Mouse (Mus musculus): ENCODE measurements at regions not wholly inside any gene's neighbourhood (a gene's known extent, or its start where the extent isn't known, plus 50 kb on each side); places are given as distances from the start of the nearest gene placed in this dataset.

DNA sequence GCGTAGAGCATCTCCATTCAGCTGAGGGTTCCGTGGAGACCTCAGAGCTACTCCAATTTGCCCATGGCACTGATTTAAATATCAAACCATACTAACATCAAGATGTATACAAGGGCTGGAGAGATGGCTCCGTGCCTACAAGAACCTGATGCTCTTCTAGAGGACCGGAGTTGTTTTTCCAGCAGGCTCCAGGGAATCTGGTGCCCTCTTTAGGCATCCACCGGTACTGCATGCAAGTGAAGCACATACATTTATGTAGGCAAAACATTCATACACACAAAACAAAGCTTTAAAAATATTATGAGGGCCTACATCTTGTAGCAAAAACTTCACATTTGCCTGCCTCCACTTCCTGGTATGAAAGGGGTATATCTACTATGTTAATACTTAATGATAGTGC is 217.0 kb downstream of the Lmo4 start:
- H3K27ac ChIP-seq (replicated peaks in 1 of 2; ENCODE audit: control insufficient read depth in 1 of 2, insufficient read depth in 1 of 2, low read depth in 2 of 2, low read length in 2 of 2), result no peak overlapping the region
- H3K9me3 ChIP-seq (ENCODE audit: control insufficient read depth, low read length), result peaks cover 3% of the 10 kb centered on the region; the same call in 1 of the 2 replicates
- H3K36me3 ChIP-seq (ENCODE audit: control insufficient read depth, insufficient read depth, low read length), result no peaks in the 10 kb centered on the region
- H3K4me2 ChIP-seq (ENCODE audit: low read length), result no peak overlapping the region
- ATAC-seq (ENCODE audit: insufficient number of reproducible peaks, insufficient read depth, low FRiP score, low read depth), result no peak
- H3K4me3 ChIP-seq (ENCODE audit: control insufficient read depth in 1 of 2, insufficient read depth in 1 of 2, low read depth in 1 of 2, low read length in 2 of 2), result no peak overlapping the region
- no peak overlapping the region for H3K9ac ChIP-seq (ENCODE audit: low read length)
- no peaks in the 10 kb centered on the region for H3K4me1 ChIP-seq (ENCODE audit: control insufficient read depth in 2 of 2, insufficient read depth in 2 of 2, low read length in 2 of 2)
- no peaks in the 10 kb centered on the region for H3K27me3 ChIP-seq (ENCODE audit: control insufficient read depth, insufficient read depth, low read length)
- 92% methylated on average over 5 of the region's 5 CpGs for WGBS

DNA sequence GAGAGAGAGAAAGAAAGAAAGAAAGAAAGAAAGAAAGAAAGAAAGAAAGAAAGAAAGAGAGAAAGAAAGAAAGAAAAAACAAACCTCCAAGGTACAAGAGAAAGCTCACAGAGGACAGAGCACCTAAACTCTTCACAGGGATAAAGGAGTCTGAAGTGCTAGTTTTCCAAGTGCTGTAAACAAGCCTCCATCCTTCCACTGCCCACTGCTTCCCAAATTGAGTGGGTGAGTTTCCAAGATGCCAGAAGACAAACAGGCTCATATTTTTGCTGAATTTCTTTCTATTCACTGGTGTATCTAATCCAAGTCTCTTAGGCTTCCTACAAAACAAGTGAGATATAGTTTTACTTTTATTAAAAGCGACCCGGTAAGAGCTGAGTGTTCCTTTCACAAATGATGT is 218.2 kb downstream of the Lmo4 start:
- Histone ChIP-seq H3K27ac (replicated peaks in 1 of 2; ENCODE audit: control insufficient read depth in 1 of 2, insufficient read depth in 1 of 2, low read depth in 2 of 2, low read length in 2 of 2) (no peak overlapping the region), H3K4me2 (ENCODE audit: low read length) (no peak overlapping the region), H3K9ac (ENCODE audit: low read length) (no peak overlapping the region), H3K9me3 (ENCODE audit: control insufficient read depth, low read length) (peaks cover 3% of the 10 kb centered on the region; the same call in 1 of the 2 replicates), H3K4me1 (ENCODE audit: control insufficient read depth in 2 of 2, insufficient read depth in 2 of 2, low read length in 2 of 2) (no peaks in the 10 kb centered on the region), H3K4me3 (ENCODE audit: control insufficient read depth in 1 of 2, insufficient read depth in 1 of 2, low read depth in 1 of 2, low read length in 2 of 2) (no peak overlapping the region), H3K27me3 (ENCODE audit: control insufficient read depth, insufficient read depth, low read length) (no peaks in the 10 kb centered on the region), H3K36me3 (ENCODE audit: control insufficient read depth, insufficient read depth, low read length) (no peaks in the 10 kb centered on the region)
- 91% methylated on average over 2 of the region's 2 CpGs for WGBS
- ATAC-seq (ENCODE audit: insufficient number of reproducible peaks, insufficient read depth, low FRiP score, low read depth), result no peak

DNA sequence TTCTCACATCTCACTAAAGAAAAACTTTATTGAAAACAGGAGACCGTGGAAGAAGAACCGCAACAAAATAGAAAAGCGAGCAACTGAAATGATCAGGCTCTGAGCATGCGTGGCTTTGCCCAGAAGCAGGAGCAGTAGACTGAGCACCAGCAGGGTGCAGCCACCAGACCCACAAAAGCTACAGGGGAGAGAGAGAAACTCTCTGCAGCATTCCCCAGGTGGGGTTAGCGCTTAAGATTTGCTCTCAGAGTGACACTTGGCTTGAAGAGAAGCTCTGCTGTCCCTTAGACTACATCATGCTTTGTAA is 218.9 kb downstream of the Lmo4 start:
- H3K27me3 ChIP-seq (ENCODE audit: control insufficient read depth, insufficient read depth, low read length), result no peaks in the 10 kb centered on the region
- no peak overlapping the region for H3K4me3 ChIP-seq (ENCODE audit: control insufficient read depth in 1 of 2, insufficient read depth in 1 of 2, low read depth in 1 of 2, low read length in 2 of 2)
- no peak overlapping the region for H3K27ac ChIP-seq (replicated peaks in 1 of 2; ENCODE audit: control insufficient read depth in 1 of 2, insufficient read depth in 1 of 2, low read depth in 2 of 2, low read length in 2 of 2)
- H3K9me3 ChIP-seq (ENCODE audit: control insufficient read depth, low read length), result peaks cover 3% of the 10 kb centered on the region; the same call in 1 of the 2 replicates
- no peak overlapping the region for H3K9ac ChIP-seq (ENCODE audit: low read length)
- no peaks in the 10 kb centered on the region for H3K36me3 ChIP-seq (ENCODE audit: control insufficient read depth, insufficient read depth, low read length)
- no peak overlapping the region for H3K4me2 ChIP-seq (ENCODE audit: low read length)
- WGBS, result 82% methylated on average over 5 of the region's 5 CpGs
- H3K4me1 ChIP-seq (ENCODE audit: control insufficient read depth in 2 of 2, insufficient read depth in 2 of 2, low read length in 2 of 2), result no peaks in the 10 kb centered on the region
- ATAC-seq (ENCODE audit: insufficient number of reproducible peaks, insufficient read depth, low FRiP score, low read depth), result no peak

DNA sequence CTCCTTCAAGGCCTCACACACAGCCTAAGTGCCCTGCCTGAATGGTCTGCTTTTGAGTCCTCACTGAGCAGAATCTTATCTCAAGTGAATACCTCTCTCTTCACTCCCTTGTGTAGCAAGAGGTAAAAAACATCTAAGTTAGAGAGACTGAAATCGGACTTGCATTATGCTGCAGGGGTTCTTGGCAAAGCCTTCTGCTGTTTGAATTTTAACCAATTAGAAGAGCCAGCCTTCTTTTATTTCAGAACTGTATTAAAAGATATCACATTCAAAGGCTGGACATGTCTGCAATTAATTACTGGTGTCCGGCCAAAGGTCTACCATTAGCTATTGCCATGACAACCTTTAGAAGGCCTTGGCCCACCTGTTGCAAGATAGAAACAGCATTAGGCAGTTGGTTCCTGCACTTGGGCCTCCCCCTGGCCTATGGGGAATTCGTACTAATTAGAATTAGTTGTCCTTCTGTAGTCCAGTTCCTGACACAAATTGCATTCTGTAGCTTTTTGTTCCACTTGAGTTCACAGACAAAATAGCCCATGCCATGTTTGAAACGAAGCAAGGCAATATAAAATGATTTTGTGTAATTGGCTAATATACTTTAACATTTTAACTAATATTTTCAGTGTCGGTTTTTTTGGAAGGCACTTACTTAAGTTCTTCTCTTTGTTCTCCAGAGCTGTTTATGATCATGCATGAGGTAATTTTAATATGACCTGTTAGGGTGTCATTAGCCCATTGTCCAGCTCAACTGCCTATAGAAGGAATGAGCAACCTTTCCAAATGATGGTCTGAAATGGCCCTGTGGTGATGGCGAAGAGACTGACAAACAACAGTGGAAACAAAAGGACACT is 219.4 kb downstream of the Lmo4 start:
- no peak for ATAC-seq (ENCODE audit: insufficient number of reproducible peaks, insufficient read depth, low FRiP score, low read depth)
- H3K4me3 ChIP-seq (ENCODE audit: control insufficient read depth in 1 of 2, insufficient read depth in 1 of 2, low read depth in 1 of 2, low read length in 2 of 2), result no peak overlapping the region
- WGBS, result 77% methylated on average over 6 of the region's 6 CpGs

DNA sequence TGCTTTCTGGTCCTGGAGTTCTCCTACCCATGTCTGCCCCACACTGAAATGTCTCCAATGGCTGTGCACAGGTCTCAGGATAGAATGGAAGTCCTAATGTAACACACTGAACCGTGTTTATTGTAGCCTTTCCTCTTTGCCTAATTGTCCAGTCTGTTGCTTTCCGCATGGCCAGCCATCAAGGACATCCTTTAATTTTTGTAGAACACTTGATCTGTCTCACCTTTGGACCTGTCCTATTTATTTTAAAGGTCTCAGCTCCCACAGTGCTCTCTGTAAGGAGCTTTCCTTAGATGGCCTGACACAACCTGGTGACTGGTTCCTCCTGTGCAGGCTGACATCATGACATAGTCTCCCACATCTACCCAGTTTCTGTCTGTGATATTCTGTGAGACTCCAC is 226.3 kb downstream of the Lmo4 start:
- Histone ChIP-seq H3K9me3 (ENCODE audit: control insufficient read depth, low read length) (no peaks in the 10 kb centered on the region), H3K4me1 (ENCODE audit: control insufficient read depth in 2 of 2, insufficient read depth in 2 of 2, low read length in 2 of 2) (no peaks in the 10 kb centered on the region), H3K4me3 (ENCODE audit: control insufficient read depth in 1 of 2, insufficient read depth in 1 of 2, low read depth in 1 of 2, low read length in 2 of 2) (no peak overlapping the region), H3K27me3 (ENCODE audit: control insufficient read depth, insufficient read depth, low read length) (no peaks in the 10 kb centered on the region), H3K9ac (ENCODE audit: low read length) (no peak overlapping the region), H3K36me3 (ENCODE audit: control insufficient read depth, insufficient read depth, low read length) (no peaks in the 10 kb centered on the region), H3K4me2 (ENCODE audit: low read length) (no peak overlapping the region), H3K27ac (replicated peaks in 1 of 2; ENCODE audit: control insufficient read depth in 1 of 2, insufficient read depth in 1 of 2, low read depth in 2 of 2, low read length in 2 of 2) (no peak overlapping the region)
- WGBS, result 93% methylated on average over 2 of the region's 2 CpGs
- ATAC-seq (ENCODE audit: insufficient number of reproducible peaks, insufficient read depth, low FRiP score, low read depth), result no peak

More for the DNA sequence above, 219.4 kb downstream of the Lmo4 start:
- H3K9me3 ChIP-seq (ENCODE audit: control insufficient read depth, low read length), result peaks cover 3% of the 10 kb centered on the region; the same call in 1 of the 2 replicates
- H3K27me3 ChIP-seq (ENCODE audit: control insufficient read depth, insufficient read depth, low read length), result no peaks in the 10 kb centered on the region
- no peak overlapping the region for H3K27ac ChIP-seq (replicated peaks in 1 of 2; ENCODE audit: control insufficient read depth in 1 of 2, insufficient read depth in 1 of 2, low read depth in 2 of 2, low read length in 2 of 2)
- H3K9ac ChIP-seq (ENCODE audit: low read length), result no peak overlapping the region
- H3K36me3 ChIP-seq (ENCODE audit: control insufficient read depth, insufficient read depth, low read length), result no peaks in the 10 kb centered on the region
- H3K4me1 ChIP-seq (ENCODE audit: control insufficient read depth in 2 of 2, insufficient read depth in 2 of 2, low read length in 2 of 2), result no peaks in the 10 kb centered on the region
- H3K4me2 ChIP-seq (ENCODE audit: low read length), result no peak overlapping the region

DNA sequence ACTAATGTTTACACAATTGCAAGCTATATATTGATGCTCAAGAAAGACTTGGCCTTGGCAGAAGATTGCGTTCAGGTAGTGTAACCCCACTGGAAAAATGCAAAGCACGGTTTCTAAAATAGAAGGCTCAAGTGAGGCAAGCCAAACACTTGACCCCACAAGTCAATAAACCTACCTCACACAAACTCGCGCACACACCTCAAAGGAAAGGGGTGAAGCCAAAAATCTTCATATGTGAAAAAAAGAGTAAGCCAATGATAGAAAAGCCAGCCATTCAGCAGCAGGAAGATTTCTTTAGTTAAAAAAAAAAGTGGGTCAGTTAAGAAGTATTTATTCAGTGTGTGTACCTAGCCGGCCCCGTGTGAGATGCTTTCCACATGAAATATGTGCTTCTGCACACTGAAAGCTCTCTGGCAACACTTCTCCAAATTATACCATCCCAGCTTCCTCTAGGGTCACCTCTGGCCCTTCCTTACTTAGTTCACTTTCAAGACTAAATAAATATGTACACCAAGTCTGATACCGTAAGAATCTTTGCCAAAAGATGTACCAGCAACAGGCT is 227.1 kb downstream of the Lmo4 start:
- H3K27ac ChIP-seq (replicated peaks in 1 of 2; ENCODE audit: control insufficient read depth in 1 of 2, insufficient read depth in 1 of 2, low read depth in 2 of 2, low read length in 2 of 2), result no peak overlapping the region
- no peaks in the 10 kb centered on the region for H3K36me3 ChIP-seq (ENCODE audit: control insufficient read depth, insufficient read depth, low read length)
- H3K27me3 ChIP-seq (ENCODE audit: control insufficient read depth, insufficient read depth, low read length), result no peaks in the 10 kb centered on the region
- WGBS, result 88% methylated on average over 7 of the region's 7 CpGs
- H3K4me3 ChIP-seq (ENCODE audit: control insufficient read depth in 1 of 2, insufficient read depth in 1 of 2, low read depth in 1 of 2, low read length in 2 of 2), result no peak overlapping the region
- H3K4me1 ChIP-seq (ENCODE audit: control insufficient read depth in 2 of 2, insufficient read depth in 2 of 2, low read length in 2 of 2), result no peaks in the 10 kb centered on the region
- no peaks in the 10 kb centered on the region for H3K9me3 ChIP-seq (ENCODE audit: control insufficient read depth, low read length)
- H3K4me2 ChIP-seq (ENCODE audit: low read length), result no peak overlapping the region
- H3K9ac ChIP-seq (ENCODE audit: low read length), result no peak overlapping the region
- no peak for ATAC-seq (ENCODE audit: insufficient number of reproducible peaks, insufficient read depth, low FRiP score, low read depth)

DNA sequence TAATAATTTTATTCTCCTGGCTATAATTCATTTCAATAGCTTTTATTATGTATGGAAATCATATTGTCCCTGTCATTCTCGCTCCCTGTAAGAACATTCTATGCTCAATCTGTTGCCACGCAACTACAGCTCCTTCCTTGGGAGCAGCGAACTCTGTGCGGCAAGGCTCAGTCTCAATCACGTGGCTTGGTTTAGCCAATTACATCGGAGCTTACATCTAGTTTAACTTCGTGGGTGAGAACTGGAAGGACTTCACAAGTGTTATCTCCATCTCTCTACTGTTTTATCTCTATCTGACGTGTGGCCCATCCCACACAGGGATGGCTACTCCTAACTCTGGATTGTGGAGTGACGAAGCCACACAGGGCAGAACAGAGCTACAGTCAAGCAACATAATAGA is 231.4 kb downstream of the Lmo4 start:
- no peak for ATAC-seq (ENCODE audit: insufficient number of reproducible peaks, insufficient read depth, low FRiP score, low read depth)
- WGBS, result 59% methylated on average over 9 of the region's 9 CpGs
- no peaks in the 10 kb centered on the region for H3K36me3 ChIP-seq (ENCODE audit: control insufficient read depth, insufficient read depth, low read length)
- no peaks in the 10 kb centered on the region for H3K27me3 ChIP-seq (ENCODE audit: control insufficient read depth, insufficient read depth, low read length)
- H3K9ac ChIP-seq (ENCODE audit: low read length), result no peak overlapping the region
- no peaks in the 10 kb centered on the region for H3K9me3 ChIP-seq (ENCODE audit: control insufficient read depth, low read length)
- no peak overlapping the region for H3K27ac ChIP-seq (replicated peaks in 1 of 2; ENCODE audit: control insufficient read depth in 1 of 2, insufficient read depth in 1 of 2, low read depth in 2 of 2, low read length in 2 of 2)
- no peak overlapping the region for H3K4me3 ChIP-seq (ENCODE audit: control insufficient read depth in 1 of 2, insufficient read depth in 1 of 2, low read depth in 1 of 2, low read length in 2 of 2)
- H3K4me1 ChIP-seq (ENCODE audit: control insufficient read depth in 2 of 2, insufficient read depth in 2 of 2, low read length in 2 of 2), result no peaks in the 10 kb centered on the region
- no peak overlapping the region for H3K4me2 ChIP-seq (ENCODE audit: low read length)

DNA sequence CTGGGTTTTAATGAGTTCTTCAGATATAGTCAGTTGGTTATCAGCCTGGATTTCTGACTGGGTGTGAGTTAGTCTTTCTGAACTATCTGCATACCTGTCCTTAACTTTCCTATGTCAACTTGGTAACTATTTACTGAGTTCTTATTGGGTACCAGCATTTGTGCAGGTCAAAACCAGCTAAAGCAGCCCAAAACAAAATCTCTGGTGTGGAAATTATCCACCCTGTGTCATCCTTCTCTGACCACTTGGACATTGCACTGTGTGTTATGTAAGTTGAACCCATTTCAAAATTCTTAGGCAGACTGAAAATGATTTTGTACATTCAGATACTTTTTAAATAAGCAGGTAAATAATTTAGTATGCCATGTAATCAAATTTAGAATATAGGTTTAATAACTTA is 232.7 kb downstream of the Lmo4 start:
- Histone ChIP-seq H3K27ac (replicated peaks in 1 of 2; ENCODE audit: control insufficient read depth in 1 of 2, insufficient read depth in 1 of 2, low read depth in 2 of 2, low read length in 2 of 2) (no peak overlapping the region), H3K9me3 (ENCODE audit: control insufficient read depth, low read length) (no peaks in the 10 kb centered on the region), H3K4me2 (ENCODE audit: low read length) (no peak overlapping the region), H3K36me3 (ENCODE audit: control insufficient read depth, insufficient read depth, low read length) (no peaks in the 10 kb centered on the region), H3K27me3 (ENCODE audit: control insufficient read depth, insufficient read depth, low read length) (no peaks in the 10 kb centered on the region), H3K4me1 (ENCODE audit: control insufficient read depth in 2 of 2, insufficient read depth in 2 of 2, low read length in 2 of 2) (no peaks in the 10 kb centered on the region), H3K9ac (ENCODE audit: low read length) (no peak overlapping the region), H3K4me3 (ENCODE audit: control insufficient read depth in 1 of 2, insufficient read depth in 1 of 2, low read depth in 1 of 2, low read length in 2 of 2) (no peak overlapping the region)
- ATAC-seq (ENCODE audit: insufficient number of reproducible peaks, insufficient read depth, low FRiP score, low read depth), result no peak

All from heart, embryonic 14.5 days (tissue).